Mouse (Mus musculus): ENCODE measurements around the gene Atxn1.

DNA sequence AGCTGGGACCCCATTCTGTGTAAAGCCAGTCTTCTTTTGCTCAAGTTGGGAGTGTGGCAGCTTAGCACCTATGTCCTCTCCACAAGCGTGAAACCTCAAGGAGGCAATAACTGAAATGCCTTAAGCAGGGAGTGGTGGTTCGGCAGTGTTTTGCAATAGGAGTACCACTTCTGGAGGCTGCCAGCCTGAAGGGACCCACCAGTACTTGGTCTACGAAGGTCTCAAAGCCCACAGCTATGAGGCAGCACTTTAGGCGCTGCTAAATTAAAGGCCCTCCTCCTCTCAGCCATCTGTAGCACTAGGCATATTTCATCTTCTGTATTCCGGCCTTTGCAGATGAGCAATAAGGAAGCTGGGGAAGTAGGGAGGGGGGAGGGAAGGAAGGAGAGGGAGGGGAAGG is 35.1 kb downstream of the Atxn1 start:
- TF ChIP-seq FLI1 (IDR thresholded peaks at IDR 0.05; ENCODE audit: low read length) (no peak), GATA1 (IDR thresholded peaks at IDR 0.05; ENCODE audit: borderline replicate concordance, low read length) (no peak)
